Mouse (Mus musculus) midbrain, postnatal 0 days (tissue): ENCODE results near the gene Gm3159. TPM values are rescaled to one million over a fixed set of nuclear protein-coding genes. Genes with fewer than 3 reads are reported as not detected.
"Not testable (repeated sequence)": the region's sequence is repeated elsewhere in the genome, so short reads cannot be mapped to it uniquely, and the experiment has no call there.

ENCODE experiments used
- ATAC-seq: fragments of 200-750 bp; cut with Nextera tagmentation; 2 replicates; pipeline ENCODE4 v1.8.0; 2017; ENCODE audit warnings: moderate number of reproducible peaks, mild to moderate bottlenecking, moderate TSS enrichment, moderate library complexity; ENCODE audit not compliant: low FRiP score
- DNase-seq: peaks from one replicate; pipeline ENCODE4 v3.0.0-alpha.2; 2015; ENCODE audit warnings: low spot score
- H3K27ac ChIP-seq: fragments of 300-500 bp; sonication (generic); 2 replicates; pipeline ENCODE4 v1.5.1; 2014; ENCODE audit warnings: low read depth, mild to moderate bottlenecking, low read length, mixed read lengths
- H3K27me3 ChIP-seq: fragments of 300-500 bp; sonication (generic); 2 replicates; pipeline ENCODE4 v1.6.1; 2014; ENCODE audit warnings: low read length, control low read depth, mixed read lengths; ENCODE audit not compliant: insufficient read depth
- H3K36me3 ChIP-seq: fragments of 300-500 bp; sonication (generic); 2 replicates; pipeline ENCODE4 v1.6.1; 2014; ENCODE audit warnings: low read length, control low read depth, mixed read lengths; ENCODE audit not compliant: insufficient read depth
- H3K4me1 ChIP-seq: fragments of 300-500 bp; sonication (generic); 2 replicates; pipeline ENCODE4 v1.6.1; 2014; ENCODE audit warnings: mild to moderate bottlenecking, control low read depth, antibody characterized with exemption, low read length, mixed read lengths; ENCODE audit not compliant: insufficient read depth
- H3K4me2 ChIP-seq: fragments of 300-500 bp; sonication (generic); 2 replicates; pipeline ENCODE4 v1.6.1; 2014; ENCODE audit warnings: low read depth, mild to moderate bottlenecking, low read length, mixed read lengths; ENCODE audit not compliant: poor library complexity, severe bottlenecking
- H3K4me3 ChIP-seq: fragments of 300-500 bp; sonication (generic); 2 replicates; pipeline ENCODE4 v1.5.1; 2014; ENCODE audit warnings: low read depth, mild to moderate bottlenecking, low read length, moderate library complexity
- H3K9ac ChIP-seq: fragments of 300-500 bp; sonication (generic); replicated peaks from 2 replicates; pipeline ENCODE4 v1.6.1; 2014; ENCODE audit warnings: mild to moderate bottlenecking, low read length, moderate library complexity, mixed read lengths; ENCODE audit not compliant: poor library complexity, severe bottlenecking
- H3K9me3 ChIP-seq: fragments of 300-500 bp; sonication (generic); 2 replicates; pipeline ENCODE4 v1.6.1; 2016; ENCODE audit warnings: low read length, control low read depth
- WGBS: fragments of 180-500 bp; shearing (Covaris S2); extraction: QIAGEN DNeasy Blood & Tissue Kit; methylation state at CpG from one replicate; pipeline ENCODE4 v1.1.7; 2014; 5-methylcytosine and 5-hydroxymethylcytosine counted together
- polyA plus RNA-seq: library from polyadenylated mRNA; unstranded; fragments of >200 nt; fragmentation: Nextera tagmentation; extraction: Ambion mirVana; gene quantifications from 2 replicates; pipeline ENCODE4 v1.2.1, GENCODE M21; 2015
- total RNA-seq: library from RNA; depleted of rRNA; stranded (reverse); fragments of >200 nt; gene quantifications from 2 replicates; pipeline ENCODE4 v1.2.3, GENCODE M21; 2014; rRNA removed

Gm3159 gene
- total RNA-seq (not detected in 2 replicates), polyA plus RNA-seq (not detected in 2 replicates)

- not testable (repeated sequence) for H3K4me1 ChIP-seq, DNase-seq, H3K27ac ChIP-seq, H3K27me3 ChIP-seq, H3K36me3 ChIP-seq, ATAC-seq, H3K4me2 ChIP-seq, H3K9ac ChIP-seq, H3K4me3 ChIP-seq, H3K9me3 ChIP-seq
- WGBS = 86% methylated on average over 1 of the region's 3 CpGs
Observed at GRCm38 (mm10) chr14:4397226-4397625, at the start of gene Gm3159. Gm3159 (plus strand) TSS chr14:4397526.

DNA sequence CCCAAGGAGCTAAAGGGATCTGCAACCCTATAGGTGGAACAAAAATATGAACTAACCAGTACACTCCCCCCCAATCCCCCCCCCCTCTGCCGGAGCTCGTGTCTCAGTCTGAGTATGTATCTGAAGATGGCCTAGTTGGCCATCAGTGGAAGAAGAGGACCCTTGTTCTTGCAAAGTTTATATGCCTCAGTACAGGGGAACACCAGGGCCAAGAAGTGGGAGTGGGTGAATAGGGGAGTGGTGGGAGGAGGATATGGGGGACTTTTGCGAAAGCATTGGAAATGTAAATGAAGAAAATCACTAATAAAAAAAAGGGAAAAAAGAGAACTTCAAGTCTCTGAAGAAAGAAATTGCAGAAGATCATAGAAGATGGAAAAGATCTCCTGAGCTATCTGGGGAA, 28.3 kb upstream of the Gm3159 start:
- not testable (repeated sequence) for H3K4me3 ChIP-seq, H3K27ac ChIP-seq, H3K27me3 ChIP-seq, H3K4me2 ChIP-seq, ATAC-seq, H3K9ac ChIP-seq, H3K9me3 ChIP-seq, H3K36me3 ChIP-seq, H3K4me1 ChIP-seq, DNase-seq
- 71% methylated on average over 2 of the region's 3 CpGs for WGBS

DNA sequence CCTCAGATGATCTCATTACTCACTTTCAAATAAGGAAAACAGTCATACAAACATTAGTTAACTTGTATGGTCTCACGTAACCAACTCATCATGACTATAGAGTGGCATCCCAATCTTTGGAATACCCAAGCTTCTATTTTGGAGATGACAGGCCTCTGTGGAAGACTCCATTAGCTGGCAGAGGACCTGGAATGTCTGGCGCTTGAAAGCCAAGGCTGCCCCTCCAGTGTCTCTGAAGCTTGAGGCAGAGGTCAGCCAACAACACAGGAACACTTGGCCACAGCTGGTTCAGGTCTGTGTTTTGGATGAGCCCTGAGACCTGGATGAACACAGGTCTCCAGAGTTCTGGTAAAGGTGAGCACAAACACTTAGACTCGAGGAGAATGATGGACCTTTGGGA, 27.6 kb upstream of the Gm3159 start:
- 75% methylated on average over 3 of the region's 3 CpGs for WGBS

GRCm38 (mm10) chr14:4377871-4378270, 19.5 kb upstream of the Gm3159 start:
- not testable (repeated sequence) for H3K27me3 ChIP-seq, H3K9me3 ChIP-seq, H3K4me3 ChIP-seq, H3K4me2 ChIP-seq, H3K9ac ChIP-seq, ATAC-seq, H3K27ac ChIP-seq, DNase-seq, H3K36me3 ChIP-seq, H3K4me1 ChIP-seq

More for the DNA sequence above, 27.6 kb upstream of the Gm3159 start:
- H3K36me3 ChIP-seq, H3K9me3 ChIP-seq, H3K27me3 ChIP-seq, H3K9ac ChIP-seq, H3K4me1 ChIP-seq, ATAC-seq, H3K4me2 ChIP-seq, H3K4me3 ChIP-seq, DNase-seq, H3K27ac ChIP-seq: not testable (repeated sequence)

DNA sequence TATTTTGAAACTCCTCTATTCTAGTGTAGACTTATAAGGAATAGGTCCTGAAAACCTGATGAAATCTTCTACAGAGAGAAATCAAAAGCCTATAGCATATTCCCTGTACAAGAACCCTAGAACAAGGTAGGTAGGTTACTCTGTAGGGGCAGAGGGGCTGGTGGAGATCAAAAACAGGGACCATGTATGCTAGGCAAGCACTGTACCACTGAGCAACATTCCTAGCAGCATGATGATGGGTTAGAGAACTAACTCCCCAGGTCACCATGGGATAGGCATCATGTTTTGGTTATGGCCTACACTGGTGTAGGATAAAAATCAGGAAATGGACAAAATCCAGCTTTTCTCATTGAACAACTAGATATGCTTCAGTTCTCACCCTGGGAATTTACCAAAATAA, 11.7 kb upstream of the Gm3159 start:
- not testable (repeated sequence) for DNase-seq, H3K9me3 ChIP-seq, H3K9ac ChIP-seq, H3K27ac ChIP-seq, H3K27me3 ChIP-seq, H3K4me1 ChIP-seq, H3K4me2 ChIP-seq, H3K4me3 ChIP-seq, H3K36me3 ChIP-seq, ATAC-seq

DNA sequence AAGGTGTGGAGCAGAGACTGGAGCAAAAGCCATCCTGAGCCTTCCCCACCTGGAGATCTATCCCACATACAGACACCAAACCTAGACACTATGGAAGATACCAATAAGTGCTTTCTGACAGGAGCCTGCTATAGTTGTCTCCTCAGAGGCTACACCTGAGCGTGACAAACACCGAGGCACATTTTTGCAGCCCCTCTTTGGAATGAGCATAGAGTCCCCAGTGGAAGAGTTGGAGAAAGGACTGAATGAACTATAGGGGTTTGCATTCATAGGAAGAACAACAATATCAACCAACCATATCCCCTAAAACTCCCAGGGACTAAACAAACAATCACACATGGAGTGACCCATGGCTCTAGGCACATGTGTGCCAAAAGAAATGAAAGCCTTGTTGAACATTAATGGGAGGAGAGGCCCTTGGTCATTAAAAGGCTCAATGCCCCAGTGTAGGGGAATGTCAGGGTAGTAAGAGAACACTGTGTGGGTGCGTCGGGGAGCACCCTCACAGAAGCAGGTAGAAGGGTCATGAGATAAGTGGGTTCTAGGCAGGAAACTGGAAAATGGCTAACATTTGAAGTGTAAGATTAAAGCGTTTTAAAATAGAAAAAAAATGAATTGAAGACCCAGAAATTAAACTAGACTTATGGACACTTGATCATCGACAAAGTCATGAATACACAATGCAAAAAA, 4.3 kb upstream of the Gm3159 start:
- not testable (repeated sequence) for DNase-seq, H3K27me3 ChIP-seq, H3K9me3 ChIP-seq, ATAC-seq, H3K4me1 ChIP-seq, H3K36me3 ChIP-seq, H3K27ac ChIP-seq, H3K4me2 ChIP-seq, H3K4me3 ChIP-seq, H3K9ac ChIP-seq
- 92% methylated on average over 2 of the region's 6 CpGs for WGBS

GRCm38 (mm10) chr14:4398624-4399023, 1.3 kb downstream of the Gm3159 start:
- H3K4me1 ChIP-seq, ATAC-seq, H3K9ac ChIP-seq, H3K27ac ChIP-seq, H3K36me3 ChIP-seq, H3K4me3 ChIP-seq, DNase-seq, H3K27me3 ChIP-seq, H3K4me2 ChIP-seq, H3K9me3 ChIP-seq: not testable (repeated sequence)

GRCm38 (mm10) chr14:4400115-4400789, 2.9 kb downstream of the Gm3159 start:
- WGBS = 86% methylated on average over 5 of the region's 5 CpGs

GRCm38 (mm10) chr14:4401245-4401644, 3.9 kb downstream of the Gm3159 start:
- 72% methylated on average over 5 of the region's 5 CpGs for WGBS
- not testable (repeated sequence) for H3K36me3 ChIP-seq, DNase-seq, H3K9me3 ChIP-seq, H3K27me3 ChIP-seq, H3K9ac ChIP-seq, H3K27ac ChIP-seq, ATAC-seq, H3K4me1 ChIP-seq, H3K4me3 ChIP-seq, H3K4me2 ChIP-seq

More at GRCm38 (mm10) chr14:4400115-4400789, 2.9 kb downstream of the Gm3159 start:
- H3K27me3 ChIP-seq, H3K27ac ChIP-seq, H3K4me1 ChIP-seq, H3K9me3 ChIP-seq, H3K4me3 ChIP-seq, ATAC-seq, H3K9ac ChIP-seq, H3K36me3 ChIP-seq, H3K4me2 ChIP-seq, DNase-seq: not testable (repeated sequence)
